Mouse (Mus musculus) left cerebral cortex, postnatal 14 days (tissue): ENCODE results near the gene Enthd1. TPM values are rescaled to one million over a fixed set of nuclear protein-coding genes. Genes with fewer than 3 reads are reported as not detected.

ENCODE experiments used
- DNase-seq, 2 experiments: peaks; one replicate each; pipeline ENCODE4 v3.0.0; 2021 to 2022; ENCODE audit warnings: low spot score in 2 of 2, mixed read lengths in 1 of 2
- intact Hi-C: fragments of 180-260 bp; cut with DNase I; formaldehyde crosslinking; loops from one replicate; pipeline ENCODE4 v1.15.1; 2025
- total RNA-seq, 2 experiments: library from RNA; stranded (reverse); gene quantifications; 2 replicates each; pipeline ENCODE4 v1.2.3; 2021

The Enthd1 gene
- total RNA-seq, 2 experiments from 2014 or later = 0.15 TPM; not detected in 1

- intact Hi-C loops = no loop called here
- no peak for DNase-seq
Measured at GRCm38 (mm10) chr15:80438423-80438822, 126.5 kb downstream of the Enthd1 start.

GRCm38 (mm10) chr15:80437996-80438395 lies 127.0 kb downstream of the Enthd1 start:
- no peak for DNase-seq
- intact Hi-C loops = no loop called here

GRCm38 (mm10) chr15:80436961-80437360 lies 128.0 kb downstream of the Enthd1 start:
- no peak for DNase-seq
- intact Hi-C loops = no loop called here

- intact Hi-C loops = no loop called here
- peak in 1 of 2 experiments; percentile 28 for DNase-seq
Measured at GRCm38 (mm10) chr15:80430324-80430723, 134.6 kb downstream of the Enthd1 start.

GRCm38 (mm10) chr15:80418146-80418545 lies 146.8 kb downstream of the Enthd1 start:
- intact Hi-C loops = no loop called here
- no peak for DNase-seq

- intact Hi-C loops = no loop called here
- no peak for DNase-seq
Measured at GRCm38 (mm10) chr15:80417066-80417465, 147.9 kb downstream of the Enthd1 start.

GRCm38 (mm10) chr15:80415132-80415531 lies 149.8 kb downstream of the Enthd1 start:
- DNase-seq = no peak

GRCm38 (mm10) chr15:80413988-80414721 lies 150.8 kb downstream of the Enthd1 start:
- intact Hi-C loops = no loop called here
- no peak for DNase-seq

More at GRCm38 (mm10) chr15:80415132-80415531, 149.8 kb downstream of the Enthd1 start:
- intact Hi-C loops = no loop called here

- DNase-seq = no peak
- intact Hi-C loops = no loop called here
Measured at GRCm38 (mm10) chr15:80413070-80413469, 151.9 kb downstream of the Enthd1 start.

GRCm38 (mm10) chr15:80410661-80411060 lies 154.3 kb downstream of the Enthd1 start:
- intact Hi-C loops = no loop called here

GRCm38 (mm10) chr15:80407873-80408272 lies 157.1 kb downstream of the Enthd1 start:
- no peak for DNase-seq
- intact Hi-C loops = no loop called here

More at GRCm38 (mm10) chr15:80410661-80411060, 154.3 kb downstream of the Enthd1 start:
- no peak for DNase-seq

Other genes starting within 250 kb of the Enthd1 start
- gene Grap2, start 7.4 kb upstream of the Enthd1 start, total RNA-seq = 1 to 10 TPM in 1 of 2 experiments, under 1 TPM in 1; 0.87 to 1.0 TPM
- under 1 TPM; 0.37 to 0.53 TPM for gene Fam83f, start 106.7 kb upstream of the Enthd1 start, total RNA-seq
- 100 to 1,000 TPM; 127 to 131 TPM for gene Tnrc6b, start 146.2 kb upstream of the Enthd1 start, total RNA-seq